Mouse (Mus musculus) layer of hippocampus, adult 2 months (tissue): ENCODE results near the gene Dnajc5. TPM values are rescaled to one million over a fixed set of nuclear protein-coding genes. Genes with fewer than 3 reads are reported as not detected.

Experiments
- DNase-seq, 2 experiments: peaks; one replicate each; pipeline ENCODE4 v3.0.0; 2022; ENCODE audit warnings: low spot score in 2 of 2
- H3K27ac ChIP-seq: fragments of 200-600 bp; 2 replicates; pipeline ENCODE4 v1.8.1; 2022
- H3K4me3 ChIP-seq: fragments of 200-600 bp; 2 replicates; pipeline ENCODE4 v1.8.1; 2022; ENCODE audit warnings: mild to moderate bottlenecking
- CTCF ChIP-seq: fragments of 200-600 bp; conservative IDR thresholded peaks from 2 replicates; pipeline ENCODE4 v1.8.1; 2022; ENCODE audit warnings: antibody characterized with exemption, mild to moderate bottlenecking, moderate library complexity
- total RNA-seq, 2 experiments: library from RNA; stranded (reverse); gene quantifications; 2 replicates each; pipeline ENCODE4 v1.2.3; 2021

Gene Dnajc5
- total RNA-seq, 2 experiments from 2014 or later: 259 to 279 TPM

DNA sequence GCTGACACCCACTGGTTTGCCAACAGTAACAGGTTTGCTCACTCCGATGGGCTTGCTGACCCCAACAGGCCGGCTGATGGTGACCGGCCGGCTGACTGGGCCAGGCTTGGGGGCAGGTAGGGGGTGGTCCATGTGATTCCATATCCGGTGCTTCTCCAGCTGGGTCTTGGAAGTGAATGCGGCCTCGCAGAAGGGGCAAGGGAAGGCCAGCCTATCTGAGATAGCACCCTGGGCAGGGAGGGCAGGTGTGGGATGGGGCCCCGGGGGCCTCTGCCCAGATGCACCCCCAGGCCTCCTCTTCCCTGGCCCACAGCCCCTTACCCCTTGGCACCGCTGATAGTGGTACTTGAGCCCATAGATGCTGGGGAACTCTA, 69.4 kb downstream of the Dnajc5 start:
- Histone ChIP-seq H3K27ac (no peak overlapping the region), H3K4me3 (no peak overlapping the region)
- TF ChIP-seq CTCF: no peak
- DNase-seq: no peak

DNA sequence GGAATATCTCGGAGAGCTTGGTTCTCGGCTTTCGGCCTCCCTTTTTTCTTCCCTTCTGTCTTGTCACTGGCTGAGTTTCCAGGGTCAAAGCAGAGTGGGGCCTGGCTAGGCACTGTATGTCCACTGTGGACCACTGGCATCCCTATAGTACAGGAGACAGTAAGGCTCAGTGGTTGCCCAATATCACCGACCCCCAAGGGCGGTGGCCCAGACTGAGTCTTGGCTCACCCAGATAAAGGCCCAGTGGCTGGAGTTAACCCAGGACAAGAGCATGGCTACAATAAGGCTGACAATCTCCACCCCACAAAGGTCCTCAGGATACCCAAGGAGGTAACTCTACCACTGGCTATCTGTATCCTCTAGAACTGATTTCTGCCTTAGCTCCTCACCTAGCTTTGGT, 70.2 kb downstream of the Dnajc5 start:
- Histone ChIP-seq H3K27ac (no peak overlapping the region), H3K4me3 (no peak overlapping the region; the same call in 1 of the 2 replicates)
- no peak for DNase-seq
- no peak for TF ChIP-seq CTCF

GRCm38 (mm10) chr2:181591528-181592085, 71.3 kb downstream of the Dnajc5 start, which contains the start of gene Prpf6:
Gene Prpf6, plus strand, starts transcription at chr2:181591868.
- DNase-seq: no peak
- TF ChIP-seq CTCF: no peak
- Histone ChIP-seq H3K4me3 (peak within 1 kb of the TSS; percentile 77), H3K27ac (peak within 1 kb of the TSS; percentile 95)

DNA sequence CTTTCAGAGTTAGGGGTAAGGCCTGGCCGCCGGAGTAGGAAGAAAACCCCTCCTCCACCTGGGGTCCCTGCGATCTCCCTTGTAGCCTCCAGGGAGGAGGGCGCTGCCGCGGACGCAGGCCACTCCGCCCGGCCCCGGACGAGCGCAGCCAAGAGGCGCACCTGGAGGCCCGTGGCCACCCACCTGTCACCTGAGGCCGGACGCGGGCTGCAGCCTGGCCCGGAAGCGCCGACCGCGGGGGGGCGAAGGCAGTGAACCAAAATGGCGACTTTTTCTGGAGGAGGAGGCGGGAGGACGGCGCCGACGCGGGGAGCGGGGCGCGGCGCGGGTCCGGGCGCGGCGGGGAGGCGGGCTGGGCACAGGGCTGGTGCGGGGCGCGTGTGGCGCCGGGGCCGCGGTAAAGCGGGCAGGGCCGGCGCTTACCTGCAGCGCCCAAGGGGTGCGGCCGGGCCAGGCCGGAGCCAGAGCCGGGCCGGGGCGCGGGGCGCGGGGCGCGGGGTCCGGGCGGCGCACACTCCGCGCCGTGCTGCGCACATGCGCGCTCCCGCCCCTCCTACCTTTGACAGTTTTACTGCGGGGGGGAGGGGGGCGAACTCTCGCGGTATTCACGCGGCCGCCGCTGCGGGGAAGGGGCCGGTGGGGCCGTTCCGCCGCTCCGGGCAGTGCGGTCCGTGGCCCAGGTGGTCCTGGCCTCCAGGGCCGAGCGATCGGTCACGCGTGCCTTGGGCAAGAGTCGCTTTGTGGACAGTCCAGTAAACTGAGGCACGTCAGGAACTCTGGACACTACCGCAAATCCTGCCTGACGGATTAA, 72.2 kb downstream of the Dnajc5 start, which contains the start of gene Zfp512b:
Gene Zfp512b, minus strand, starts transcription at position 573 of the 811 bp plus-strand sequence.
- Histone ChIP-seq H3K27ac (peak within 1 kb of the TSS; percentile 95), H3K4me3 (peak within 1 kb of the TSS; percentile 77)
- peak in 1 of 2 experiments; percentile 76 for DNase-seq
- TF ChIP-seq CTCF: peak; percentile 50

GRCm38 (mm10) chr2:181593042-181593421, 72.7 kb downstream of the Dnajc5 start:
- DNase-seq: no peak
- Histone ChIP-seq H3K4me3 (peak overlapping the region; percentile 77), H3K27ac (peak overlapping the region; percentile 95)
- no peak for TF ChIP-seq CTCF

GRCm38 (mm10) chr2:181593937-181594336, 73.7 kb downstream of the Dnajc5 start:
- TF ChIP-seq CTCF: no peak; the same call in 1 of the 2 replicates
- Histone ChIP-seq H3K27ac (no peak overlapping the region), H3K4me3 (no peak overlapping the region)
- no peak for DNase-seq

DNA sequence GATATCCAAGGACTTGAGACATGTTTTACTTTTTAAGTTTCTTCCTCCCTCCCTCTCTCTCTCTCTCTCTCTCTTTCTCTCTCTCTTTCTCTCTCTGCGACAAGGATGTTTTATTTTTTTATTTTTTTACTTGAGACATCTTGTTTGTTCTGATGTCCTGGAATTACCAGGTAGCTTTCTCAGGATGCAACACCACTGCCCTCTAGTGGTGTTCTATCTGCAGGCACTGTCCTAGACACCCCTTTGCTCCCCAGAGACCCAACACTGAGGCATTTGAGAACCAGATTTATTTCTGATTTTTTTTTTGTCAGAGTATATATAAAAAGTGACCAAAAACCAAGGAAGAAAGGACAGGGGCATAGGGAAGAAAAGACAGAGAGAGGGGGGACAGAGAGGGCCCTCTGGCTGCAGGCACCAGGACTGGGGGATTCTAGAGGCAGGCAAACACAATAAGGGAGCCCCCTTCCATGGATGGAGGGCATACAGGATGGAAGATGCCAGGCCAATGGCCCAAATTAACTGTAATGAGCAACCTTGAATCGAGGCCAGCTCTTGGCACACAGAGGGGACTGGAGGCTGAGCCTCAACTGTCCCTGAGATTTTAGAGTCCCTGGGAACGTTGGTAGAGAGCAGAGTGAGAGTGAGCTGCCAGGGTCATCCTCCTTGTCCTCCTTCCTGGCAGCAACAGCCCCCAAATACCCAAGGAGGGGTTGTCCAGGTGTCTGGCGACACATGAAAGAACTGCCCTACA, 74.8 kb downstream of the Dnajc5 start:
- Histone ChIP-seq H3K4me3 (no peak overlapping the region), H3K27ac (no peak overlapping the region)
- DNase-seq: peak in 1 of 2 experiments; percentile 67
- peak; percentile 87 for TF ChIP-seq CTCF

GRCm38 (mm10) chr2:181596221-181596960, 76.1 kb downstream of the Dnajc5 start:
- TF ChIP-seq CTCF: no peak
- DNase-seq: no peak
- no peak overlapping the region for H3K27ac ChIP-seq
- no peak overlapping the region for H3K4me3 ChIP-seq

DNA sequence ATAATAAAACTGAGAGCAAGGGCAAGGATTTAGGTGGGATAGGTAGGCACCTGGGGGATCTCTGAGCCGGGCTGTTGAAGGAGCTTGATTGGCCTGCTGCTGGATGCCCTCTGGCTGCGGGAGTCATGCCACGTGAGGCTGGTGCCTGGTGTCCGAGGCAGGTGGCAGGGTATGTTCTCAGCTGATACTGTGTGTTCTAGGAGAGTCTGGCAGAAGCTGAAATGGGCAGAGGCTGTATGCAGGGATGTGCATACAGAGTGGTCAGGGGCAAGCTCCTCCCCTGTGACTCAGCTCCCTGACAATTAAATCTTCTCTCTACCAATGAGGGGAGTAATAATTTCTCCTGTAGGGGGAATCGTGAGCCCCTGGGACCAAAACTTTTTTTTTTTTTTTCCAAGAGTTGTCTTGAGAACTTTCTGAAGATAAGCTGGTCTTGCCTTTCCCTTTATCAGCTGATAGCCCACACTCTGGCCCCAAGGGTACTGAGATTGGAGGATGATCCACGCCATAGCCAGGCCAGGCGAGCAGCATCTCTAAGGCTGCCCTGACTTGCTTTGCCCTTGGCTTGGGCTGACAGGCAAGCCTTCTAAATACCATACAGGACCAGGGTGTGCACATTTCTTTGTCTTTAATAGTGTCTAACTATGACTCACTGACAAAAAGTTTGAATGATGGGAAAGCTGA, 77.2 kb downstream of the Dnajc5 start:
- peak; percentile 61 for TF ChIP-seq CTCF
- Histone ChIP-seq H3K4me3 (no peak overlapping the region), H3K27ac (no peak overlapping the region)
- DNase-seq: no peak

DNA sequence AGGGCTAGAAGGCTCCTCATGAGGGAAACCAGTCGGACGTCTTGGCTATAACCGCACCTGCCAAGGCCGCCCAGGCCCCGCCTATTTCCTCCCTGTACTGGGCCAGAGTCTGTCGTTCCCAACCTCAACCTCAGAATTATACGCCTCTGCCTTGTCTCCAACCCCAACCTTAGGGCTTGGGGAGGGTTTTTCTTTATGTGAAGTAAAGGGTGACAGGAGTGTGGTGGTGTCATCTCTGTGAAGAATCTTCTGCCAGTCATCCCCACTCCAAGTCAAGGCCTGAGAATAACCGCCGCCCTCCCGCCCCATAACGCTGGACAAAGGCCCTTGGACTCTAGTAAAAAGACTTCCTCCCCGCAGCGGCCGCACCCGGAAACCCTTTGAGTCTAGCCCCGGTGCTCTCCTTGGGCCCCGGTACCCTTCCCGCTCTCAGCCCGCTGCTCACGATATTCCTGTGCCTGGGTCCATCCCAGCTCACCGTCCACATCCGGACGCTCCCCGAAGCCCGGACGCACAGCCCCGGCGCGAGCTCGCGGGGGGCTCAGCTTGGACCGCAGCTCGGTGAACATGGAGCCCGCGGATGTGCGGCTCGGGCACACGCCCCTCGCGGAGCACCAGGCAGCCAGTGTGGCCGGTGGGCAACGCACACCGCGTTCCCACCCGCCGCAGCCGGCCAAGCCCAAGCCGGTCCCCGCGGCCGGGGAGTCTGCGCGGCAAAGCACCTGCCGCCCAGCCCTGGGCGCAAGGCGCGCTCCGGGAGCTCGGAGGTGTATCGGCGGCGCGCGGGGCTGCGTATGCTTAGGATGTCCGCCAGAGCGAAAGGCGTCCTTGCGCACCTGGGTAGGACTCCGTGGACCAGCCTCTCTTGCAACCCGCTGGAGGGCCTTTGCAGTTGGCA, 78.4 kb downstream of the Dnajc5 start, which contains the start of gene Samd10:
Gene Samd10, minus strand, starts transcription at position 759 of the 898 bp plus-strand sequence.
- TF ChIP-seq CTCF: peak; percentile 60
- peak within 1 kb of the TSS; percentile 89 for H3K27ac ChIP-seq
- peak within 1 kb of the TSS; percentile 57 for H3K4me3 ChIP-seq
- peak in 1 of 2 experiments; percentile 37 for DNase-seq

DNA sequence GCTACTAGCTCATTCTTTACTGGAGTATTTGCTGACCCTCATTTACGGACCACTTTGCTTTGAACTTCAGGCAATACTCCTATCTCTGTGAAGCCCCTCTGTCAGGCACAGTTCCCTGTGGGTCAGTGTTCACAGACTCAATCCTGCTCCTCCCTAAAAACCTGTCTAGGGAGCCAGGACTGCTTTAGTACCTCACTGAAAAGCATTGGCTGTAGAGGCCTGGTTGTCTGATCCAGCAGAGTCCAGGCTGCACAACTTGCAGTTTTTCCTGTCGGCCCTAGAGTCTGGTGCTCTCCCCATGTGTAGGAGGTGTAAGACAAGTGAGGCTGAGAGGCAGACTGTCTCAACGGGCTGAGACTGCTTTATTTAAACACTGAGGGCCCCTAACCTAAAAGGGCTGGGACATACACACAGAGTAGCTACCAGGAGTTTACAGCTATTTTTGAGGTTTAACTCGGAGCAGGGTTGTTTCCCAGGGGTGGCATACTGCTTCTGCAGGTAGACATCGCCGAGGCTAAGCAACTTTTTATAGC, 80.0 kb downstream of the Dnajc5 start:
- TF ChIP-seq CTCF: no peak
- peak in 1 of 2 experiments; percentile 8 for DNase-seq
- Histone ChIP-seq H3K4me3 (peak overlapping the region; percentile 76), H3K27ac (peak overlapping the region; percentile 97)
